Mouse (Mus musculus) right cerebral cortex, postnatal 25 days (tissue): Measurements from ENCODE around the gene Zfp618.

ENCODE experiments used
- DNase-seq: peaks from one replicate; pipeline ENCODE4 v3.0.0; 2022

Gene Zfp618

GRCm38 (mm10) chr4:63071413-63072260, 106.3 kb downstream of the Zfp618 start:
- DNase-seq: no peak

- DNase-seq: no peak
These were observed 107.8 kb downstream of the Zfp618 start for GRCm38 (mm10) chr4:63073139-63073538.

- no peak for DNase-seq
These were observed 113.8 kb downstream of the Zfp618 start for GRCm38 (mm10) chr4:63079159-63079558.

- peak; percentile 56 for DNase-seq
These were observed 119.1 kb downstream of the Zfp618 start for GRCm38 (mm10) chr4:63084473-63084889.

GRCm38 (mm10) chr4:63089484-63089883, 124.1 kb downstream of the Zfp618 start:
- no peak for DNase-seq

GRCm38 (mm10) chr4:63091151-63091550, 125.8 kb downstream of the Zfp618 start:
- no peak for DNase-seq

- DNase-seq: no peak
These were observed 132.2 kb downstream of the Zfp618 start for GRCm38 (mm10) chr4:63097603-63098002.

- no peak for DNase-seq
These were observed 135.1 kb downstream of the Zfp618 start for GRCm38 (mm10) chr4:63100478-63100877.

- no peak for DNase-seq
These were observed 136.7 kb downstream of the Zfp618 start for GRCm38 (mm10) chr4:63102025-63102424.

- no peak for DNase-seq
These were observed 140.3 kb downstream of the Zfp618 start for GRCm38 (mm10) chr4:63105651-63106050.

- peak; percentile 78 for DNase-seq
These were observed 153.5 kb downstream of the Zfp618 start for GRCm38 (mm10) chr4:63118639-63119437.

- DNase-seq: no peak
These were observed 159.6 kb downstream of the Zfp618 start for GRCm38 (mm10) chr4:63124861-63125466.

GRCm38 (mm10) chr4:63129891-63130624, 164.7 kb downstream of the Zfp618 start:
- DNase-seq: no peak

GRCm38 (mm10) chr4:63147268-63147667, 181.9 kb downstream of the Zfp618 start:
- no peak for DNase-seq

- no peak for DNase-seq
These were observed 185.8 kb downstream of the Zfp618 start for GRCm38 (mm10) chr4:63151127-63151526.

- DNase-seq: no peak
These were observed 188.7 kb downstream of the Zfp618 start for GRCm38 (mm10) chr4:63154028-63154427.

GRCm38 (mm10) chr4:63154699-63155098, 189.3 kb downstream of the Zfp618 start, which contains the start of gene Ambp:
Gene Ambp (minus strand): TSS chr4:63154799.
- DNase-seq: no peak

GRCm38 (mm10) chr4:63155596-63155995, 190.2 kb downstream of the Zfp618 start:
- no peak for DNase-seq

- DNase-seq: no peak
These were observed 191.6 kb downstream of the Zfp618 start for GRCm38 (mm10) chr4:63156726-63157634.

- no peak for DNase-seq
These were observed 192.8 kb downstream of the Zfp618 start for GRCm38 (mm10) chr4:63158192-63158591.

GRCm38 (mm10) chr4:63158961-63159592, 193.7 kb downstream of the Zfp618 start:
- DNase-seq: peak; percentile 81
